Mouse (Mus musculus) C2C12 (cell line): Measurements from ENCODE around the gene Cd27. TPM values are rescaled to one million over a fixed set of nuclear protein-coding genes. Genes with fewer than 3 reads are reported as not detected.

Source experiments
- H3K27me3 ChIP-seq: one replicate; pipeline ENCODE4 v1.6.1; 2011; ENCODE audit not compliant: control insufficient read depth, insufficient read depth, insufficient read length
- H3K36me3 ChIP-seq: one replicate; pipeline ENCODE4 v1.6.1; 2011; ENCODE audit not compliant: control insufficient read depth, insufficient read depth
- H3K4me3 ChIP-seq: one replicate; pipeline ENCODE4 v1.5.1; 2011; ENCODE audit warnings: mild to moderate bottlenecking, control low read depth; ENCODE audit not compliant: poor library complexity, insufficient read depth, severe bottlenecking
- H3K79me2 ChIP-seq: one replicate; pipeline ENCODE4 v1.6.1; 2011; ENCODE audit not compliant: control insufficient read depth, insufficient read depth
- H3K79me3 ChIP-seq: one replicate; pipeline ENCODE4 v1.6.1; 2011; ENCODE audit warnings: low read depth, control low read depth
- H3ac ChIP-seq: one replicate; pipeline ENCODE3; 2011; ENCODE audit warnings: low read depth; ENCODE audit not compliant: control insufficient read depth, insufficient read length
- CEBPB ChIP-seq: IDR thresholded peaks from one replicate; pipeline ENCODE4 v1.6.1; 2011; ENCODE audit warnings: low read depth, mild to moderate bottlenecking, control low read depth, moderate library complexity
- CTCF ChIP-seq: IDR thresholded peaks from one replicate; pipeline ENCODE4 v1.5.1; 2011; ENCODE audit not compliant: control insufficient read depth, insufficient read depth, insufficient read length
- FOSL1 ChIP-seq: IDR thresholded peaks from one replicate; pipeline ENCODE4 v1.8.0; 2011; ENCODE audit warnings: mild to moderate bottlenecking, low read length; ENCODE audit not compliant: poor library complexity, insufficient read depth, severe bottlenecking
- MAX ChIP-seq: IDR thresholded peaks from one replicate; pipeline ENCODE4 v1.6.1; 2011; ENCODE audit warnings: mild to moderate bottlenecking, control low read depth
- MYOD1 ChIP-seq: IDR thresholded peaks from one replicate; pipeline ENCODE4 v1.6.1; 2011; ENCODE audit warnings: low read depth; ENCODE audit not compliant: control insufficient read depth, insufficient read length
- MYOG ChIP-seq: IDR thresholded peaks from one replicate; pipeline ENCODE4 v1.6.1; 2011; ENCODE audit not compliant: control insufficient read depth, insufficient read length; ENCODE audit errors: extremely low read depth
- USF1 ChIP-seq: IDR thresholded peaks from one replicate; pipeline ENCODE4 v1.6.1; 2011; ENCODE audit warnings: low read depth, mild to moderate bottlenecking, control low read depth, moderate library complexity
- polyA plus RNA-seq: library from polyadenylated mRNA; unstranded; fragments of >200 nt; fragmentation: generic; extraction: Trizol; gene quantifications from one replicate; pipeline ENCODE4 v1.2.1, GENCODE M21; 2012; ENCODE audit warnings: missing spikeins

The Cd27 gene
- polyA plus RNA-seq, 1 experiment, result 0.07 TPM

DNA sequence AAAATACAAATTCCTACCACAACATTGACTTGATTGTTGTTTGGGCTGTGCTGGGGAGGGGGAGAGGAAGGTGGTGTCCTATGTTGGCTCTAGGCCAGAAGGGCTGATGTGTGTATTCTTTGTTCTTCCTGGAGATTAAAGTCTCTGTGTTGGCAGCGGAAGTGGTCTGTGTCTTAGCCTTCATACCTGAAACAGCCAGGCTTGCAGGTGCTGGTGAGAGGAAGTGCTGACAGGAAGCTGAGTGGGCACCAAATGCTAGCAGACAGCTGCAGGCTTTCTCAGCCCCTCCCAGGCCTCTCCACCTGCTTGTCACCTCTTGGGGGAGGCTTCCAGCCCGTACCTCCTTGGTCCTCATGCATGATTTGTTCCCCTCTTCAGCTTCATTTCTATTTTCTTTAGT, 14.7 kb downstream of the Cd27 start:
- Histone ChIP-seq H3K4me3 (no peak overlapping the region), H3K36me3 (no peaks in the 10 kb centered on the region), H3K79me3 (no peaks in the 10 kb centered on the region), H3ac (no peak overlapping the region), H3K79me2 (no peaks in the 10 kb centered on the region), H3K27me3 (no peaks in the 10 kb centered on the region)
- TF ChIP-seq CEBPB (no peak), MYOG (no peak), USF1 (no peak), MYOD1 (no peak), CTCF (no peak), MAX (no peak), FOSL1 (no peak)

DNA sequence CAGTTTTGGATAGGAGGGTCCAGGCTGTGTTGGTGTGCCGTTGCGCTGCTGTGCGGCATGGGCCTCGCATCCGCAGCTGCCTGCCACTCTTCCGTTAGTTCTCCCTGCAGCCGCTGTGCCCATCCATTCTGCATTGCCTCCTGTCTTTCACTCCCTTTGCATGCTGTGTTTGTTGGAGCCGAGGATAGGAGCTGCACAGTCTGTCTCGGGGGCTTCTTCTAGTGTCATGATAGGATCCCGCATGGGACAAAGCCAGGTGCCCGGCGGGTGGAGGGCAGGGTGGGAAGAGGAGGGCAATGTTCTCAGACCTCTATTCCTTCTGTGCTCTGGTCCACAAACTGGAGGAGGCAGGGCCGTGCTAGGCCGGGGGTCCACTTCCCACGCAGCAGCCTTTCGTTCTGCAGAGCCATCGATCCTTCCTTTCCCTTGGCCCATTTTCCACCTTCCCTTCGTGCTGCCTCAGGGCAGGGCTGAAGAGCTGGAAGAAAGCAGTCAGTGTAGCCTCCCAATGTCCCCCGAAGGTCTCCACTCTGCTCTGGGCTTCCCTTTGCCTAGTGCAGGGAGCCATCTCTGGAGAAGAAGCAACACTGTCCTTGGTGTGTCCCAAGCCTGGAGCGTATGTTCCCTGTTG, 15.6 kb downstream of the Cd27 start:
- H3ac ChIP-seq, result no peak overlapping the region
- TF ChIP-seq USF1, result no peak
- no peak for TF ChIP-seq FOSL1
- TF ChIP-seq MYOG, result no peak
- TF ChIP-seq MYOD1, result no peak
- TF ChIP-seq MAX, result no peak
- TF ChIP-seq CTCF, result no peak
- TF ChIP-seq CEBPB, result no peak
- H3K4me3 ChIP-seq, result no peak overlapping the region
- H3K79me3 ChIP-seq, result no peaks in the 10 kb centered on the region
- no peaks in the 10 kb centered on the region for H3K79me2 ChIP-seq
- H3K27me3 ChIP-seq, result no peaks in the 10 kb centered on the region
- no peaks in the 10 kb centered on the region for H3K36me3 ChIP-seq

DNA sequence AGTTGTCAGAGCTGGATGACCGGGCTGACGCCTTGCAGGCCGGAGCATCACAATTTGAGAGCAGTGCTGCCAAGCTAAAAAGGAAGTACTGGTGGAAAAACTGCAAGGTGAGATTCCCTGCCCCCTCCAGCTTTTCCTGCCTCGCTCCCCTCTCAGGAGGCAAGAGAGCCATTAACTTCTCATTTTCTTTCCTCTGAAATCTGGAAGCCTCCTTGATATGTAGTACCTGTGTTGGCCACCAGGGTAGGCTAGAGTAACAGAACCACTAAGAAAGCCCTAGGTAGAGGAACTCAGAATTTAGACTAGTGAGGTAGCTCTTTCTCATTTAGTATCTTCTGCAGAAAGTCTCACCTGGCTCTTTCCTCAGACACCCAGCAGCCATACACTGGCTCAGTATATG, 17.8 kb downstream of the Cd27 start:
- Histone ChIP-seq H3K4me3 (no peak overlapping the region), H3K36me3 (no peaks in the 10 kb centered on the region), H3K79me3 (no peaks in the 10 kb centered on the region), H3ac (no peak overlapping the region), H3K79me2 (no peaks in the 10 kb centered on the region), H3K27me3 (no peaks in the 10 kb centered on the region)
- TF ChIP-seq CTCF, result peak; percentile 5
- TF ChIP-seq CEBPB, result no peak
- no peak for TF ChIP-seq MYOD1

DNA sequence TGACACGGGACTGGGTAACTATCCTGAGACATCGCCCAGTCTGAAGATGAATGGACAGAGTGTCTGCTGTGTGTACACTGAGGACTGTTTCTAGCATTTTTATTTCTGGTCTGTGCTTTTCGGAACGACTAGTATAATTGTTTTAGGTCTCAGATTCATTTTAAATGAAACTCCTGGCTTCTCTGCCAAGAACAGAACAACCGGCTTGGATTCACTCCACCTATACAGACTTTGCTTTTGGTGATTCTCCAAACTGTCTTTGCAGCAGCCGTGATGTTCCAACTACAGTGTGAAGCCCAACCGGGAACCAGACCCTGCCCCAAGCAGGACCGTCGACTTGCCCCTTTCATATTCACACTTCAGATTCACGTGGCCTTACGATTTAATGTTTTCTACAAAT, 18.9 kb downstream of the Cd27 start:
- Histone ChIP-seq H3K36me3 (no peaks in the 10 kb centered on the region), H3K4me3 (no peak overlapping the region), H3K79me3 (no peaks in the 10 kb centered on the region), H3ac (no peak overlapping the region), H3K27me3 (peaks cover 5% of the 10 kb centered on the region), H3K79me2 (no peaks in the 10 kb centered on the region)
- TF ChIP-seq MAX, result no peak
- no peak for TF ChIP-seq CTCF
- no peak for TF ChIP-seq USF1
- TF ChIP-seq FOSL1, result no peak
- TF ChIP-seq CEBPB, result no peak
- TF ChIP-seq MYOG, result no peak
- TF ChIP-seq MYOD1, result no peak

DNA sequence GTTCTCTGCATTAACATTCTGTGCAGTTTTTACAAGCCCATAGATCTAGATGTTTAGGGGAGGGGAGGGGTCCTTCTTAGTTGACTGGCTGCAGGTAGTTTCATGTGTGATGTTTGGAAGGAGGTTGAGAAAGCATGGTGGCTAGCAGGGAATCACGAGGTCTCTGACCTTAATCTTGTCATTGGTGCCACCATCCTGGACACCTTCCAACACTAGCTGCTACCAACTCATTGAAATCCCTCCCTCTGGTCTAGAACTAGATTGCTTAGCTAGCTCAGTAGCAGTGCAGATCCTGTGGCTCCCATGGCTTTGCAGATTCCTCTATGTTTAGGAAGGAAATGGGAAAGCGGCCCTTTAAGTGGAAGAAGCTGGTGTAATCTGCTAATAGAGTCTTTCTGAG, 19.9 kb downstream of the Cd27 start:
- Histone ChIP-seq H3K27me3 (peaks cover 10% of the 10 kb centered on the region), H3K36me3 (no peaks in the 10 kb centered on the region), H3K4me3 (no peak overlapping the region), H3K79me3 (no peaks in the 10 kb centered on the region), H3K79me2 (no peaks in the 10 kb centered on the region), H3ac (no peak overlapping the region)
- TF ChIP-seq MYOD1 (no peak), MAX (no peak), MYOG (no peak), USF1 (no peak), FOSL1 (no peak), CTCF (no peak), CEBPB (no peak)

DNA sequence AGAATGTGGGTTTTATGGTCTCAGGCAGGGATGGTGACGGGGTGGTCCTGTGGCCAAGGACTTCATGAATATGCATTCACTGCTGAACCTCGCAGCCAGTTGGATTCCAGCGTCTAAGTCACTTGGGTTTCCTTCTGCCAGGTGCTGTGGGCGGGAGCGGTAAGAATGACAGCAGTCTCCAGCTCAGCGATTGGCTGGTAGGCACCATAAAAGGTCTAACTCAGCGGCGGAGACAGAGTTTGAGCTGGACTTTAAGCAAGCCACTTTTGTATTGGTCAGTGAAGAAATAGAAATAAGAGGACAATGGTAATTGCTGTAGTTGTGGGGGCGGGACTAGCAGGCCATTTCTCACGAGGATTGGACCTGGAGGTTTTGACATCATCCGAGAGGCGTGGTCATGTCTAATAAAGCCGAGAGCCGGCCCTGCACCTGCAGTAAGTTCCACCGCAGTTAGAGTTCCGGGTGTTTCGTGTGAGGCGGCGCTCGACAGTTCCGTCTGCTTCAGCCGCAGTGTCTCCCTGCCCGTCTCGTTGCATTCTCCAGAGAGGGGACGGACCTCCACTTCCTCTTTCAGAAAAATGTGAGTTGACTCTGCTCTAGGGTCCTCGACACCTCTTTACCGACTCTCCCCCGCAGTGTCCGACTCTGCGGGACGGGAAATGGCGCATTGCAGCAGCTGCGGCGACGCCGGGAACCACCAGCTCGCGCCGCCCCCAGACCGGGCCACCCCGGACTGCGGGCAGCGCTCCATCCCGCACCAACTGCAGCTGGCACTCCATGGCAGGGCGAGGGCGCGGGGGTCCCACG, 21.5 kb downstream of the Cd27 start, which contains the start of gene Vamp1:
Gene Vamp1 (plus strand): TSS at position 404 of the 807 bp plus-strand sequence.
- no peaks in the 10 kb centered on the region for H3K79me2 ChIP-seq
- H3K79me3 ChIP-seq, result no peaks in the 10 kb centered on the region
- peak within 1 kb of the TSS; percentile 74 for H3ac ChIP-seq
- TF ChIP-seq CEBPB (no peak), MYOD1 (peak; percentile 61), USF1 (no peak), MAX (peak; percentile 40), MYOG (no peak)
- peaks cover 13% of the 10 kb centered on the region for H3K27me3 ChIP-seq
- no peaks in the 10 kb centered on the region for H3K36me3 ChIP-seq
- peak within 1 kb of the TSS; percentile 43 for H3K4me3 ChIP-seq
